Mouse (Mus musculus) kidney, adult 2 months (tissue): Measurements from ENCODE around the gene Armc7. TPM values are rescaled to one million over a fixed set of nuclear protein-coding genes. Genes with fewer than 3 reads are reported as not detected.

Source experiments
- DNase-seq: peaks from one replicate; pipeline ENCODE4 v3.0.0; 2021
- H3K27ac ChIP-seq: fragments of 200-500 bp; 2 replicates; pipeline ENCODE4 v1.5.1; 2012; ENCODE audit warnings: low read depth, low read length, control low read depth, inconsistent platforms; ENCODE audit not compliant: insufficient read depth
- H3K27me3 ChIP-seq: fragments of 200-500 bp; replicated peaks from 2 replicates; pipeline ENCODE4 v1.6.1; 2012; ENCODE audit warnings: mild to moderate bottlenecking, moderate library complexity, low read length, inconsistent platforms; ENCODE audit not compliant: control insufficient read depth, insufficient read depth
- H3K36me3 ChIP-seq: fragments of 200-500 bp; 2 replicates; pipeline ENCODE4 v1.6.1; 2012; ENCODE audit warnings: mild to moderate bottlenecking, moderate library complexity, low read length, inconsistent platforms; ENCODE audit not compliant: control insufficient read depth, insufficient read depth
- H3K4me1 ChIP-seq: fragments of 200-500 bp; 2 replicates; pipeline ENCODE4 v1.6.1; 2011; ENCODE audit warnings: low read length; ENCODE audit not compliant: control insufficient read depth, insufficient read depth
- H3K4me3 ChIP-seq: fragments of 200-500 bp; 2 replicates; pipeline ENCODE4 v1.5.1; 2011; ENCODE audit warnings: mild to moderate bottlenecking, low read depth, low read length, control low read depth; ENCODE audit not compliant: insufficient read depth
- CTCF ChIP-seq: fragments of 200-500 bp; conservative IDR thresholded peaks from 2 replicates; pipeline ENCODE4 v1.5.1; 2011; ENCODE audit warnings: low read depth, mild to moderate bottlenecking, control low read depth, low read length, moderate library complexity, mixed read lengths; ENCODE audit not compliant: insufficient read depth, insufficient read length
- POLR2A ChIP-seq: fragments of 200-500 bp; IDR thresholded peaks from one replicate; pipeline ENCODE4 v1.6.1; 2011; ENCODE audit warnings: low read depth, low read length, control low read depth
- WGBS: fragments of 180-500 bp; shearing (Covaris S2); methylation state at CpG from one replicate; pipeline ENCODE4 v1.1.7; 2018; 5-methylcytosine and 5-hydroxymethylcytosine counted together
- polyA plus RNA-seq: library from polyadenylated mRNA; depleted of rRNA; stranded (reverse); fragments of >200 nt; gene quantifications from 2 replicates; pipeline ENCODE4 v1.2.3, GENCODE M21; 2012; rRNA removed

The Armc7 gene
- polyA plus RNA-seq, 1 experiment = 7.3 TPM

DNA sequence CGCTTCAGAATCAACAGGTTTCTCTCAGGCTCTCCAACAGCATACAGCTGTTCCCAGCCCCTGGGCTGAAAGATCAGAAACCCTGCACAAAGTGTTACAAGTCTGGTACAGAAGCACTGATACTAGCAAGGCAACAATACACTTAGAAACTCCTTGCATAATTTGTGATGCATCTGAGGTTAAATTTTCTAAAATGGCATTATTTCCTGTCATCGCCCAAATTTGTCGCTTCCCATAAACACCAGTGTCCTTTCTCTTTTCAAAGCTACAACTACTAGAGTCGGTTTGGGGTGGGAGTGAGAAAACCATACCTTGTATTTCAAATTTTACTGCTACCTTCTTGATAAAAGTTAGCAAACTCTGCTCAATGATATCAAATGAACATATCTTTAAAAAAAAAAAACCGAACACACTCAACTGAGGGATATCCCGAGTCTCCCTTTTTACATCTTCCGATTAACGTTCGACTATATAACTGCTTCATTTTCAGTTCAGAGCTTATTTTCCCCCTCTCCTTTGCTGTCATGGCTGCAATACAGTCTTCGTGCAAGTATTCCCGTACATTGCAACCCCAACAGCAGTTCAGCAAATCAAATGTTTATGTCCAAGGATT, 59.4 kb downstream of the Armc7 start:
- H3K27me3 ChIP-seq = no peaks in the 10 kb centered on the region
- no peak for DNase-seq
- H3K36me3 ChIP-seq = peaks cover 4% of the 10 kb centered on the region
- H3K27ac ChIP-seq = no peak overlapping the region
- TF ChIP-seq POLR2A = no peak
- no peak for TF ChIP-seq CTCF
- H3K4me1 ChIP-seq = peaks cover 7% of the 10 kb centered on the region; the same call in 1 of the 2 replicates
- peak overlapping the region; percentile 67 for H3K4me3 ChIP-seq
- WGBS = 1% methylated on average over 11 of the region's 11 CpGs

DNA sequence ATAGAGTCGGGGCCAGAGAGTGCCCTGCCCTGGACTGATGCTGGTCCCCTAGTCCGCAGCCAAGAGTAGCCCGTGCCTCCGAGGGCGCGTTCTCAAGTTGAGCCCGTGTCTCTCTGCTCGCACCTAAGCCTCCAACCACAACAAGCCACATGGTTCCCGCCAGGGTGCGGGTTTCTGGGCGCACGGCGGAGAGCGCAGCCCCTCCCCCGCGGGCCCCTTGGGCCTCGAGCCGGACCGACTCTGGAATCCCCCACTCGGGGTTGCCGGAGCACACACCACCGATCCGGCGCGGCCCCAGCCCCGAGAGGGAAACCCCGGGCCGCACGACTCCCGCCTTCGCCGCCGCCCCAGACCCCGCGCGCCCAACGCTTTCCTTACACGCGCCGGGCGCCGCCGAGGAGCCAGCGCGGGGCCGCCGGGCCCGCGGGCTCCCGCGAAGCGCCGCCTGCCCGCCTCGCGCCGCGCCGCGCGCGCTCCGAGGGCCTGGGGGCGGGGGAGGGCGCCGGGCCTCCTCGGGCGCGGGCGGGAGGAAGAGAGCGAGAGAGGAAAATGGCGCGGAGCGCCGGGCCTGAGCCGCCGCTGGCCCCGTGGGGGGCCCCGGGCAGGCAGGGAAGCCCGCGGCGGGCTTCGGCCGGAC, 60.1 kb downstream of the Armc7 start:
- Histone ChIP-seq H3K27ac (peak overlapping the region; percentile 93), H3K4me3 (peak overlapping the region; percentile 67), H3K27me3 (no peaks in the 10 kb centered on the region), H3K36me3 (peaks cover 1% of the 10 kb centered on the region), H3K4me1 (peaks cover 7% of the 10 kb centered on the region; the same call in 1 of the 2 replicates)
- under 1% methylated on average over 74 of the region's 84 CpGs for WGBS
- peak; percentile 49 for DNase-seq
- TF ChIP-seq CTCF (no peak), POLR2A (no peak)

DNA sequence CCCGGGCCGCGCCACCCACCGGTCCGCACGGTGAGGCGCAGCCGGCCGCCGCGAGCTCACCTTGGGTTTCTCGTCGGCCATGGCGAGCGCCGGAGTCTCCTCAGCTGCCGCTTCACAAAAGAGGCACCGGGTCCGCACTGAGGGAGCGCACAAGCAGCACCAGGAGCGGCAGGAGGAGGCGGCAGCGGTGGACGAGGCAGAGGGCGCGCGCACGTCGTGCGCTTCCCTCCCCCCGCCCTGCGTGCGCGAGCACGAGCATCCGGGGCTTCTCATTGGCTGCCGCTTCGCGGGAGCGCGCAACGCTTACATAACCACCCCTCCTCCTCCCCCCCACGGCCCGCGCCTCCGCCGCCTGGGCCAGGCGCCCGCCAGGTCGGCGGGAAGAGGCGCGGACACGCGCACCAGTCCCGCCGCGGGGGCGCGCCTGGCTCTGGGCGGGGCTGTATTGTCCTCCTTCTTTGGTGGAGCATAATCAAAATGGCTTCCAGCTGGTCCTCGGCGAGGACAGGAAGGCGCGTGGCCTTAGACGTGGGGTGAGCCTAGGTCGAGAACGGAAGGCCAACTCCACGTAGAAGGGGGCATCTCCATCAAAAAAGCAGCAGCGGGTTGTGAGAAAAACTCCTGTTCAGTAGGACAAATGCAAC, 60.7 kb downstream of the Armc7 start, which contains the start of gene Sumo2:
Gene Sumo2, minus strand, starts transcription at position 239 of the 644 bp plus-strand sequence.
- Histone ChIP-seq H3K27me3 (no peaks in the 10 kb centered on the region), H3K4me1 (peaks cover 7% of the 10 kb centered on the region; the same call in 1 of the 2 replicates), H3K27ac (peak within 1 kb of the TSS; percentile 93), H3K36me3 (peaks cover 1% of the 10 kb centered on the region), H3K4me3 (peak within 1 kb of the TSS; percentile 67)
- no peak for TF ChIP-seq CTCF
- TF ChIP-seq POLR2A = peak; percentile 66
- peak; percentile 99 for DNase-seq
- 2% methylated on average over 62 of the region's 70 CpGs for WGBS

DNA sequence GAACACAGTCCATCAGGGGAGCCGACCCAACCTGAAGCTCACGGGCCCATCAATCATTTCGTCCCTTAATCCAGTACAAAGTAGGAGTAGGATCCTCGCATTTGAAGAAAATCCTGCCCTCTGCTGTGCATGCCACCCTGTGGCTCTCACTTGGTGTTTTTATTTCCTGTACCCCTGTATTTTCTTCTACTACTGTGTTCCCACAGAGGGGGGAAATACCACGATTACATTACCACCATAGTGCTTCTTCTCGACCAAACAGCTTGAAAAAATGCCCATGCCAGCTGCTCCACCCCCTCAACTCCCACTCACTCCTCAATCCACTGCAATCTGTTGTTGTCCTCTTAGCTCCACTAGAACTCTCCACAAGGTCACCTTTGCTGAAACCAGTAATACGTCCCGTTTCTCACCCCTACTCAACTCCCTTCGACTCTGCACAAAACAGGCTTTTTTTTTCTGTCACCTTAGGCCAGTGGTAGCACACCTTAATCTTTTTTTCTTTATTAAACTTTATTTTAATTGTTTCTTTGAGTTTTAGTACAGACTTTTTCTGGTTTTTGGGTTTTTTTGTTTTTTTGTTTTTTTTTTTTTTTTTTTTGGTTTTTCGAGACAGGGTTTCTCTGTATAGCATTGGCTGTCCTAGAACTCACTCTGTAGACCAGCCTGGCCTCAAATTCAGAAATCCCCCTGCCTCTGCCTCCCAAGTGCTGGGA, 61.5 kb downstream of the Armc7 start:
- no peak overlapping the region for H3K4me3 ChIP-seq
- 71% methylated on average over 10 of the region's 10 CpGs for WGBS
- H3K27ac ChIP-seq = peak overlapping the region; percentile 70; the same call in 1 of the 2 replicates
- H3K4me1 ChIP-seq = peaks cover 7% of the 10 kb centered on the region; the same call in 1 of the 2 replicates
- H3K27me3 ChIP-seq = no peaks in the 10 kb centered on the region
- TF ChIP-seq POLR2A (no peak), CTCF (no peak)
- DNase-seq = no peak
- H3K36me3 ChIP-seq = peaks cover 1% of the 10 kb centered on the region

DNA sequence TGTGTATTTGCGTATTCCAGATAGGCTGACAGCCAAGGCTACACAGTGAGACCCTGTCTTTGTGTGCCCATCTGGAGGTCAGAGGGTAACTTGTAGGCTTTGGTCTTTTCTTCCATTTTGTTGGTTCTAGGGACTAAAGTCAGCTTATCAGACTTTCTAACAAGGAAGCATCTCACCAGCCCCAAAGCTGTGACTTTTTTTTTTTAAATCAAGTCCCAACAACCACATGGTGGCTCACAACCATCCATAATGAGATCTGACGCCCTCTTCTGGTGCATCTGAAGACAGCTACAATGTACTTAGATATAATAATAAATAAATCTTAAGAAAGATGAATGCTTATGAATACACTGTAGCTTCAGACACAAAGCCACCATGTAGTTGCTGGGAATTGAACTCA, 62.6 kb downstream of the Armc7 start:
- H3K27me3 ChIP-seq = no peaks in the 10 kb centered on the region
- H3K27ac ChIP-seq = no peak overlapping the region
- H3K36me3 ChIP-seq = peaks cover 1% of the 10 kb centered on the region; the same call in 1 of the 2 replicates
- TF ChIP-seq POLR2A (no peak), CTCF (no peak)
- H3K4me3 ChIP-seq = no peak overlapping the region
- no peak for DNase-seq
- peaks cover 7% of the 10 kb centered on the region; the same call in 1 of the 2 replicates for H3K4me1 ChIP-seq
- 78% methylated on average over 2 of the region's 2 CpGs for WGBS

Other genes with a start within 250 kb of the Armc7 start
- 0.34 and 0.42 TPM in 2 replicates for gene Grin2c, start 208.4 kb upstream of the Armc7 start, polyA plus RNA-seq
- gene Fdxr, start 198.6 kb upstream of the Armc7 start, polyA plus RNA-seq = 18.0 and 21.0 TPM in 2 replicates
- gene Fads6, start 178.0 kb upstream of the Armc7 start, polyA plus RNA-seq = 14.0 and 18.1 TPM in 2 replicates
- gene Otop2, start 168.5 kb upstream of the Armc7 start, polyA plus RNA-seq = not detected in 2 replicates
- gene Ush1g, start 153.6 kb upstream of the Armc7 start, polyA plus RNA-seq = 0.04 and 0.05 TPM in 2 replicates
- 0.07 and 0.13 TPM in 2 replicates for gene Otop3, start 140.9 kb upstream of the Armc7 start, polyA plus RNA-seq
- 5.4 and 6.1 TPM in 2 replicates for gene Hid1, start 107.9 kb upstream of the Armc7 start, polyA plus RNA-seq
- gene Cdr2l, start 93.8 kb upstream of the Armc7 start, polyA plus RNA-seq = 5.3 and 5.6 TPM in 2 replicates
- gene Mrpl58, start 71.9 kb upstream of the Armc7 start, polyA plus RNA-seq = 145 and 146 TPM in 2 replicates
- 296 and 478 TPM in 2 replicates for gene Atp5h, start 55.7 kb upstream of the Armc7 start, polyA plus RNA-seq
- 35.4 and 37.8 TPM in 2 replicates for gene Kctd2, start 55.5 kb upstream of the Armc7 start, polyA plus RNA-seq
- gene Trim80, start 35.1 kb upstream of the Armc7 start, polyA plus RNA-seq = 0.28 and 0.37 TPM in 2 replicates
- gene Slc16a5, start 13.2 kb upstream of the Armc7 start, polyA plus RNA-seq = 31.1 and 42.8 TPM in 2 replicates
- gene Nt5c, start 16.2 kb downstream of the Armc7 start, polyA plus RNA-seq = 47.6 and 50.5 TPM in 2 replicates
- 62.9 and 64.9 TPM in 2 replicates for gene Jpt1, start 38.7 kb downstream of the Armc7 start, polyA plus RNA-seq
- 48.4 and 85.2 TPM in 2 replicates for gene Sumo2, start 60.6 kb downstream of the Armc7 start, polyA plus RNA-seq
- gene Nup85, start 88.8 kb downstream of the Armc7 start, polyA plus RNA-seq = 32.9 and 33.5 TPM in 2 replicates
- 51.7 and 53.1 TPM in 2 replicates for gene Mrps7, start 128.3 kb downstream of the Armc7 start, polyA plus RNA-seq
- 16.9 and 17.7 TPM in 2 replicates for gene Gga3, start 128.4 kb downstream of the Armc7 start, polyA plus RNA-seq
- 138 and 144 TPM in 2 replicates for gene Mif4gd, start 137.3 kb downstream of the Armc7 start, polyA plus RNA-seq
- 144 and 172 TPM in 2 replicates for gene Slc25a19, start 152.6 kb downstream of the Armc7 start, polyA plus RNA-seq
- 34.1 and 42.6 TPM in 2 replicates for gene Grb2, start 232.9 kb downstream of the Armc7 start, polyA plus RNA-seq